16 mouse cellular contexts compared by ENCODE assay signal in genomic region chr11:6773364-6773763, GRCm38 (mm10).
DNase-seq lines count a peak whose midpoint lies in the region; TF ChIP-seq lines count a peak whose summit lies in the region.
"Had no signal": no experiment of that assay in that cellular context is flagged by ENCODE, and none has a peak within 500 bp of the region (broad histone marks: within the 10 kb centered on the region; RNA-seq: fewer than 3 reads in every experiment).

No protein-coding gene starts in this region.

- 0 out of 2 replicates have a peak, but pooled peaks cover 2% of the 10 kb centered on the region for H3K4me1 ChIP-seq in embryonic fibroblast, embryonic 13.5 days (ENCODE audit: control insufficient read depth, insufficient read depth, low read length)
- H3K4me1 ChIP-seq: heart, embryonic 15.5 days; neural tube, embryonic 12.5 days had no signal

- intact Hi-C loops in gastrocnemius, postnatal 14 days (cut with DNase I; ENCODE audit: low total_unique reads) = no loop called here

- H3K4me3 ChIP-seq in embryonic fibroblast, embryonic 13.5 days (ENCODE audit: insufficient read depth, low read length) = no peak overlapping the region
- H3K4me3 ChIP-seq: heart, embryonic 15.5 days; neural tube, embryonic 12.5 days had no signal

- TF ChIP-seq CTCF in embryonic fibroblast, embryonic 13.5 days (IDR thresholded peaks at IDR 0.05; ENCODE audit: borderline replicate concordance, insufficient read depth, low read length) = no peak

- no peak for TF ChIP-seq POLR2A in embryonic fibroblast, embryonic 13.5 days (IDR thresholded peaks at IDR 0.05; ENCODE audit: low read depth, low read length)

- peak; percentile 32 for DNase-seq in kidney, postnatal 14 days
- DNase-seq in kidney, adult 9 months = no peak
- peak; percentile 100 for DNase-seq in R1 (ENCODE audit: low read depth, low spot score)
- DNase-seq in testis, postnatal 14 days (ENCODE audit: low spot score) = peak; percentile 9
- no peak for DNase-seq in gastrocnemius, adult 8-10 months (ENCODE audit: low spot score in 2 of 2)
- no peak for DNase-seq in gastrocnemius, postnatal 14 days
- DNase-seq: adrenal gland, adult 8-10 months; cerebellum, adult 2 months; gastrocnemius, postnatal 25 days; layer of hippocampus, postnatal 36 days; left cerebral cortex, postnatal 4 days; liver, postnatal 0 days had no signal

- H3K27ac ChIP-seq in embryonic fibroblast, embryonic 13.5 days (ENCODE audit: insufficient read depth, low read length) = peak overlapping the region; percentile 35; the same call in 1 of the 2 replicates
- H3K27ac ChIP-seq: heart, embryonic 15.5 days; hindbrain, embryonic 14.5 days; neural tube, embryonic 12.5 days had no signal

Comparison
In these comparisons a context has a peak if more than half of its experiments do, and no peak if none do; other contexts are left out.
1. DNase-seq: peak in kidney, postnatal 14 days (single experiment), R1 (single experiment) and testis, postnatal 14 days (single experiment); none in kidney, adult 9 months (single experiment), gastrocnemius, adult 8-10 months (0 of 2) and gastrocnemius, postnatal 14 days (single experiment).